In genomic region chr4:141267837-141268236, GRCm38 (mm10) we compare ENCODE assay signal across 1 mouse cellular context.
A peak's percentile ranks its signal among the peaks of the same experiment; 100 is the strongest.
TF ChIP-seq lines count a peak whose summit lies in the region.

No protein-coding gene starts in this region.

TF ChIP-seq in MEL, 35 proteins besides CTCF, POLR2A, EP300 and RAD21 (continued from another document):
- TF ChIP-seq NRF1 (IDR thresholded peaks at IDR 0.05; ENCODE audit: insufficient read depth, low read depth, low read length, poor library complexity, severe bottlenecking) (no peak), MYC (IDR thresholded peaks at IDR 0.05; ENCODE audit: low read depth, low read length) (peak; percentile 58; the same call in 1 of the 2 replicates), TAL1 (IDR thresholded peaks at IDR 0.05; ENCODE audit: low read length) (no peak), CHD1 (IDR thresholded peaks at IDR 0.05; ENCODE audit: low read depth, low read length) (no peak), SMC3 (IDR thresholded peaks at IDR 0.05; ENCODE audit: low read depth, low read length) (peak; percentile 69), BHLHE40 (IDR thresholded peaks at IDR 0.05; ENCODE audit: borderline replicate concordance, low read depth, low read length) (no peak), KAT2A (conservative IDR thresholded peaks at IDR 0.05; ENCODE audit: low read depth, low read length) (no peak), MYB (IDR thresholded peaks at IDR 0.05; ENCODE audit: low read depth, low read length) (no peak), TBP (IDR thresholded peaks at IDR 0.05; ENCODE audit: low read depth, low read length) (no peak), USF1 (IDR thresholded peaks at IDR 0.05; ENCODE audit: low read depth, low read length) (no peak), MXI1 (IDR thresholded peaks at IDR 0.05; ENCODE audit: low read depth, low read length) (peak; percentile 71), TCF12 (IDR thresholded peaks at IDR 0.05; ENCODE audit: low read depth, low read length) (no peak), ETS1 (IDR thresholded peaks at IDR 0.05; ENCODE audit: low read depth, low read length) (no peak), MAFK (IDR thresholded peaks at IDR 0.05; ENCODE audit: borderline replicate concordance, low read depth, low read length) (no peak), E2F4 (IDR thresholded peaks at IDR 0.05; ENCODE audit: borderline replicate concordance, low read depth, low read length) (no peak), ZKSCAN1 (IDR thresholded peaks at IDR 0.05; ENCODE audit: low read depth, low read length) (no peak), SIN3A (IDR thresholded peaks at IDR 0.05; ENCODE audit: low read length) (no peak), MEF2A (IDR thresholded peaks at IDR 0.05; ENCODE audit: extremely low read depth, insufficient replicate concordance, low read depth, low read length, poor library complexity, severe bottlenecking) (no peak), UBTF (IDR thresholded peaks at IDR 0.05; ENCODE audit: borderline replicate concordance, insufficient read depth, low read depth, low read length) (no peak), CHD2 (IDR thresholded peaks at IDR 0.05; ENCODE audit: low read length) (no peak), JUND (IDR thresholded peaks at IDR 0.05; ENCODE audit: low read depth, low read length) (no peak), GATA1 (IDR thresholded peaks at IDR 0.05; ENCODE audit: low read depth, low read length) (no peak), MAX (IDR thresholded peaks at IDR 0.05; ENCODE audit: low read length) (peak; percentile 43; the same call in 1 of the 2 replicates)
